Mouse (Mus musculus) intestine, embryonic 15.5 days (tissue): ENCODE data around the gene Mmp24. TPM values are rescaled to one million over a fixed set of nuclear protein-coding genes. Genes with fewer than 3 reads are reported as not detected.
A peak's percentile ranks its signal among the peaks of the same experiment; 100 is the strongest.
"Not testable (repeated sequence)": the region's sequence is repeated elsewhere in the genome, so short reads cannot be mapped to it uniquely, and the experiment has no call there.

Experiments used
- ATAC-seq: fragments of 200-750 bp; cut with Nextera tagmentation; 2 replicates; pipeline ENCODE4 v1.8.0; 2017; ENCODE audit warnings: moderate TSS enrichment, moderate library complexity
- H3K27ac ChIP-seq: fragments of 300-500 bp; sonication (generic); 2 replicates; pipeline ENCODE4 v1.5.1; 2015; ENCODE audit warnings: mild to moderate bottlenecking, inconsistent platforms
- H3K27me3 ChIP-seq: fragments of 300-500 bp; sonication (generic); replicated peaks from 2 replicates; pipeline ENCODE4 v1.6.1; 2015; ENCODE audit warnings: inconsistent platforms
- H3K36me3 ChIP-seq: fragments of 300-500 bp; sonication (generic); 2 replicates; pipeline ENCODE4 v1.6.1; 2015; ENCODE audit warnings: inconsistent platforms
- H3K4me1 ChIP-seq: fragments of 300-500 bp; sonication (generic); replicated peaks from 2 replicates; pipeline ENCODE4 v1.6.1; 2015; ENCODE audit warnings: inconsistent platforms
- H3K4me2 ChIP-seq: fragments of 300-500 bp; sonication (generic); replicated peaks from 2 replicates; pipeline ENCODE4 v1.6.1; 2015; ENCODE audit warnings: mild to moderate bottlenecking, inconsistent platforms
- H3K4me3 ChIP-seq: fragments of 300-500 bp; sonication (generic); replicated peaks from 2 replicates; pipeline ENCODE4 v1.5.1; 2015; ENCODE audit warnings: inconsistent platforms
- H3K9ac ChIP-seq: fragments of 300-500 bp; sonication (generic); 2 replicates; pipeline ENCODE4 v1.6.1; 2015; ENCODE audit warnings: inconsistent platforms
- H3K9me3 ChIP-seq: fragments of 300-500 bp; sonication (generic); 2 replicates; pipeline ENCODE4 v1.6.1; 2016; ENCODE audit warnings: inconsistent platforms
- WGBS: fragments of 180-500 bp; shearing (Covaris S2); methylation state at CpG from one replicate; pipeline ENCODE4 v1.1.7; 2015; 5-methylcytosine and 5-hydroxymethylcytosine counted together
- polyA plus RNA-seq: library from polyadenylated mRNA; unstranded; fragments of >200 nt; fragmentation: Nextera tagmentation; extraction: Ambion mirVana; gene quantifications from 2 replicates; pipeline ENCODE4 v1.2.1, GENCODE M21; 2015

Mmp24 gene
- polyA plus RNA-seq, 1 experiment from 2014 or later, result 0.24 TPM

DNA sequence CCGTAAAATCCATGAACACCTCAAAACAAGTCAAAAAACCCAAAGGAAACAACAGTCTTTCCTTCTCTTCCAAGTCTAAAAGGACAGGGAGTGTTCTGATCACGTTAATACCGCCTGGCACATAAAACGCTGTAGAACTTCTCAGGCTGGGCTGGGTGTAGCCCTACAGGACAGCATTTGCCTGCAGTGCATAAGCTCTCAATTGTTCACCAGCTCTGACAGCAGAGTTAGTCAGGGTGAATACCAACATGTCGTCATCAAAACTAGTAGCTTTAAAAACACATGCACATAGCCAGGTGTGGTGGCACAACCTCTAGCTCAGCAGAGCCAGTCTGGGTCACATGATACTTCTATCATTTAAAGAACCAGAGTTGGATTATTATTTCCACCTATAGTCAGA is 45.6 kb downstream of the Mmp24 start:
- no peaks in the 10 kb centered on the region for H3K27me3 ChIP-seq
- no peak for ATAC-seq
- 86% methylated on average over 5 of the region's 5 CpGs for WGBS
- H3K27ac ChIP-seq, result no peak overlapping the region
- H3K36me3 ChIP-seq, result peaks cover 17% of the 10 kb centered on the region
- peaks cover 26% of the 10 kb centered on the region for H3K4me1 ChIP-seq
- no peaks in the 10 kb centered on the region for H3K9me3 ChIP-seq
- H3K9ac ChIP-seq, result no peak overlapping the region
- no peak overlapping the region for H3K4me3 ChIP-seq
- no peak overlapping the region for H3K4me2 ChIP-seq

DNA sequence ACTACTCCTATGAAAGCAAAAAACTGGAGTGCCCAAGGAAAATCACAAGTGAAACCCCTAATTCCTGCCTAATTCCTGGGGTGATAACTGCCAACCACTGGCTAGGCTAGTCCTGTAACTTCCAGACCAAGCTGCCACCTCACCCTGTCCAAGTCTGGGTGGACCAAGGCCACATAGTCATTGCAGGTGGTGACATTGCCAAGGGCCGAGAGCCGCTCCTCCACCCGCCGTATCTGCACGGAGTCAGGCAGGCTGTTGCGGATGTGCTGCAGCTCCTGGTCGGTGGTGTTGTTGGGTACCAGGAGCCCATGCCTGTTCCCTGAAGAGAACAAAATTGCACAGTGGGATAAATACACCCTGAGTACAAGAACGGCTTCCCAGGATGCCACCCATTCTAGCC is 48.6 kb downstream of the Mmp24 start:
- no peak overlapping the region for H3K27ac ChIP-seq
- H3K4me2 ChIP-seq, result no peak overlapping the region
- H3K4me3 ChIP-seq, result no peak overlapping the region
- 95% methylated on average over 8 of the region's 8 CpGs for WGBS
- H3K4me1 ChIP-seq, result peaks cover 15% of the 10 kb centered on the region
- H3K9ac ChIP-seq, result no peak overlapping the region
- H3K9me3 ChIP-seq, result no peaks in the 10 kb centered on the region
- no peaks in the 10 kb centered on the region for H3K27me3 ChIP-seq
- no peak for ATAC-seq
- peaks cover 17% of the 10 kb centered on the region for H3K36me3 ChIP-seq

DNA sequence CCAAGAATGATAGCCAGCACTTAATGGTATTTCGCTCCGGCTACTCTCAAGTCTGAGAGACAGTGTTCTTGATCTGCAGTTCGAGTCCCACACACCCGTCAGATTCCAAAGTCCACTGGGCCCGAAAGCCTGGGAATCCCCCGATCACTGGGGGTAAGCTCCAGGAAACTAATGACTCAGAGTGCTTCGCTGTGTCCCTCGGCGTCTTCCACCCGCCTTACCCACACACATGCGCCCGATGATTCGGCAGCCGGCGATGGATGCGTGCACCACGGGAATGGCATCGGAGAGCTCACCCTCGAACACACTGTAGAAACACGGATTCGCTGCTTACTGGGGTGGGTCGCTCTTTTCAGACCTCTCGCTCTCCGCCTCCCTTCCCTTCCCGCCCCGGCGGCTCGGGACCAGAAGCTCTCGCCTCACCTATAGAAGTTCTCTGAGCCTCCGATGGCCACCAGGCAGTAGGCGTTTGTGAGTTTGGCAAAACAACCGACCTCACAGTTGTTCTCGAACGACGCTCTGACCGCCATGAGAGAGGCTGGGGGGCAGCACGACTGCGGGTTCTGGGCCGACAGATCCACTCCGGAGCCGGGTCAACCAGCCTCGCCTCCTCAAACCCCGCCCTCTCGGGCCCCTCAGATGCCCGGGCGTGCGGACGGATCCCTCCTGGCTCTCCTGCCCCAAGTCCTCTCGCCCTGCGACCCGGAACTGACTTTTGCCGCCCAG is 50.9 kb downstream of the Mmp24 start:
- Histone ChIP-seq H3K36me3 (peaks cover 17% of the 10 kb centered on the region), H3K4me3 (peak overlapping the region; percentile 90), H3K9ac (peak overlapping the region; percentile 88), H3K4me1 (0 out of 2 replicates have a peak, but pooled peaks cover 7% of the 10 kb centered on the region), H3K27ac (peak overlapping the region; percentile 94), H3K9me3 (no peaks in the 10 kb centered on the region), H3K27me3 (no peaks in the 10 kb centered on the region), H3K4me2 (peak overlapping the region; percentile 80)
- peak; percentile 35 for ATAC-seq
- WGBS, result under 1% methylated on average over 52 of the region's 52 CpGs

DNA sequence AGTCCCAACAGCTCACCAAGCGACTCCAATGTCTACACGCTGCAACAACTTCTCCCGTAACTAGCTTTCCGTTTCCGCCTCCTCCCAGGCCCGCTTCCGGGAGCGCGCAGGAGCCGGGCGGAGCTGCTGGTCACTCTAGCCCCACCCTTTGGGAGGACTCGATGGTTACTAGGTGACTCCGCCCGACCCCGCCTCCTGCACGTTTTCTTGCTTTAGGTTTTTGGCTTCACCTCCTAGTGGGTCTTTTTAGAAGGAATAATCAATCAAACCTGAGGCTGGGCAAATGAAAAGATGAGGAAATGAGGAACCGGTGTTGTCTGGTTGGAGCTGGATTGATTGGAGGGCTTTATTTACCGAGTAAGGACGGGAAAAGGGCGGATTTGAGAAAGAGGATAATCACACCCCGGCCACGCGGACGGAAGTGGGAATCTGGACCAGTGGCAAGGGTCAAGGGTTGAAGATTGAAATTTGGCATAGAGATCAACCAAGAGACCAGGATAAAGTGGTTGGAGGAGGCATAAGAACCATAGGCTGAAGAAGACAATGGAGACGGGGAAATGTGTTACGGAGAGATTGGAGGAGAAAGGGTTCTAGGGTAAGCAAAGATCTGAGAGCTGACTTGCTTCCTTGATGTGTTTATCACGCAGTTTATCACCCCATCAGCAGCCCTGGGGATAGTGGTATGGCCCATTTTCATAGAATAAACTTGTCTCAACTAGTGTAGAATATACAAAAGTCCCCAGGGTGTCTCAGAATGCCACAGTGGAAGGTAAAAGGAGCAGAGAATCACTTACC is 51.7 kb downstream of the Mmp24 start, which contains the start of gene Eif6:
Gene Eif6 (minus strand): TSS at position 296 of the 795 bp plus-strand sequence.
- peak within 1 kb of the TSS; percentile 90 for H3K4me3 ChIP-seq
- peak within 1 kb of the TSS; percentile 80 for H3K4me2 ChIP-seq
- no peaks in the 10 kb centered on the region for H3K27me3 ChIP-seq
- H3K36me3 ChIP-seq, result peaks cover 11% of the 10 kb centered on the region
- no peaks in the 10 kb centered on the region for H3K9me3 ChIP-seq
- peak; percentile 95 for ATAC-seq
- 0 out of 2 replicates have a peak, but pooled peaks cover 7% of the 10 kb centered on the region for H3K4me1 ChIP-seq
- peak within 1 kb of the TSS; percentile 88 for H3K9ac ChIP-seq
- peak within 1 kb of the TSS; percentile 94 for H3K27ac ChIP-seq
- WGBS, result 1% methylated on average over 27 of the region's 27 CpGs

- Histone ChIP-seq H3K4me3 (no peak overlapping the region), H3K27ac (no peak overlapping the region), H3K4me2 (no peak overlapping the region), H3K9ac (no peak overlapping the region), H3K4me1 (0 out of 2 replicates have a peak, but pooled peaks cover 3% of the 10 kb centered on the region), H3K36me3 (no peaks in the 10 kb centered on the region), H3K9me3 (no peaks in the 10 kb centered on the region), H3K27me3 (no peaks in the 10 kb centered on the region)
- ATAC-seq, result no peak
- 91% methylated on average over 8 of the region's 8 CpGs for WGBS
Observed at GRCm38 (mm10) chr2:155830841-155831240, 55.7 kb downstream of the Mmp24 start.

DNA sequence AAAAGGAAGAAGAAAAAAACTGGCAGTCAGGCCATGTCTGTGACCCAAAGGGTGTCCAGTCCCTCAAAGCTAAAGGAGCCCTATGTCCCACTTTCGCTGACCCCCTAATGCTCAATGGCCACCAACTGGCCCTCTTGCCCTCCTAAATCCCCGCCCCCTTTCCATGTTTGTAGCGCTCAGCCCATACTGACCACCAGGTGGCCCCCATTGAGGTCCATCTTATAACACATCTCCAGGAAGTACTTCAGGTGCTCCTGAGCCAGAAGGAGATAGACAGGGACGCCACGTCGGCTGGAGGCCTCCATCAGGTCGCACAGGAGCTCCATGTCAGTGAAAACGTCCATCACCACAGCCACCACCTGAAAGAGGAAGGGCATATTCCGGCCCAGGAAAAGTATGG is 56.2 kb downstream of the Mmp24 start:
- H3K4me1 ChIP-seq, result 0 out of 2 replicates have a peak, but pooled peaks cover 3% of the 10 kb centered on the region
- H3K27me3 ChIP-seq, result no peaks in the 10 kb centered on the region
- no peak overlapping the region for H3K4me2 ChIP-seq
- WGBS, result 57% methylated on average over 9 of the region's 9 CpGs
- H3K36me3 ChIP-seq, result no peaks in the 10 kb centered on the region
- no peak for ATAC-seq
- H3K9ac ChIP-seq, result no peak overlapping the region
- no peak overlapping the region for H3K27ac ChIP-seq
- no peak overlapping the region for H3K4me3 ChIP-seq
- H3K9me3 ChIP-seq, result no peaks in the 10 kb centered on the region

DNA sequence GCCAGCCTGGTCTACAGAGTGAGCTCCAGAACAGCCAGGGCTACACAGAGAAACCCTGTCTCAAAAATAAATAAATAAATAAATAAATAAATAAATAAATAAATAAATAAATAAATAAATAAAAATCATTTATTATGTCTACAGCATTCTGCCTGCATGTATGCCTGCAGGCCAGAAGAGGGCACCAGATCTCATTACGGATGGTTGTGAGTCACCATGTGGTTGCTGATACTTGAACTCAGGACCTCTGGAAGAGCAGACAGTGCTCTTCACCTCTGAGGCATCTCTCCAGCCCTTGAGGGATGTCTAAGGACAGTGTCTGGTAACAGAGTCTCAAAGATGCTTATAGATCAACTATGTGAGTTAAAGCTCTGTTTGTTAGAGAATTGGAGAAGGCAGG is 56.9 kb downstream of the Mmp24 start:
- H3K9ac ChIP-seq, H3K27me3 ChIP-seq, H3K27ac ChIP-seq, H3K4me3 ChIP-seq, H3K36me3 ChIP-seq, H3K9me3 ChIP-seq, H3K4me2 ChIP-seq, ATAC-seq, H3K4me1 ChIP-seq: not testable (repeated sequence)
- WGBS, result 81% methylated on average over 1 of the region's 1 CpGs

DNA sequence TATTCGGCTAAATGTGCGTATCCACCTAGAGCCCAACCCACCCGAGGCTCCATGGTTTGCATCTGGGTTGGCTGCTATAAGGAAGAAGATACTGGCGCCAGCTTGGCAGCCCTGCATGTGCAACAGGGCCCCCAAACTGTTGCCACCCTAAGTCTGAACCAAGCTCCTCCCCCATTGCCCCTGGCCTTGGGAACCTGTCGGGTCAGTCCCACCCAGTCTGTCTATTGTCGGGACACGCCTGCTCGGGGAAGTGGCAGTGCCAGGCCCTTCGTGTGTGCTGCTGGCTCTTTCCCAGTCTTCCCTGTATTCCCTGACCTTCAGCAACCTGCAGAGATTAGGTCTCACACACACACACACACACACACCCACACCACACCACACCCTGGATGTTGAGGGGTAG is 59.6 kb downstream of the Mmp24 start, which contains the start of gene Fam83c:
Gene Fam83c (minus strand): TSS at position 123 of the 400 bp plus-strand sequence.
- 57% methylated on average over 9 of the region's 9 CpGs for WGBS
- H3K4me1 ChIP-seq, result 0 out of 2 replicates have a peak, but pooled peaks cover 3% of the 10 kb centered on the region
- no peak within 1 kb of the TSS for H3K4me3 ChIP-seq
- no peaks in the 10 kb centered on the region for H3K9me3 ChIP-seq
- no peaks in the 10 kb centered on the region for H3K27me3 ChIP-seq
- H3K9ac ChIP-seq, result no peak within 1 kb of the TSS
- H3K27ac ChIP-seq, result no peak within 1 kb of the TSS
- ATAC-seq, result no peak; the same call in 1 of the 2 replicates
- no peaks in the 10 kb centered on the region for H3K36me3 ChIP-seq
- H3K4me2 ChIP-seq, result no peak within 1 kb of the TSS

DNA sequence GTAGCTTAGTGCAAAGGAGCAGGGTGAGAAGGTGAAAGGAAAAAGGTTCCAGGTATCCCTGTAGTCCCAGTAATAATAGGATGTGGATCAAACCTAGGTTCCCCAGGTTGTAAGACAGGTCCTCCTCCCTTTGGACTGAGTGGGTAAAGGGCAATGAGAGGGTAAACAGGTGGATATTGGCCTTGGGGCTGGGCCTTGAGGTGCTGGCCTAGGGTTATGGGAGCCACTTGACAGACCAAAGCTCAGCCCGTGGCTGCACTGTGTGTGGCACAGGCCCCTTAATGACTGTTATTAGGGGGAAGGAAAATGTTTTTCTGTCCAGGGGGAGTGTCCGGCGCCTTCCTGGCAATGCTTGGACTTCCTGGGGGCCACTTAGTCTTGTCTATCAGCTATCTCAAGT is 62.8 kb downstream of the Mmp24 start:
- Histone ChIP-seq H3K4me3 (no peak overlapping the region), H3K27me3 (no peaks in the 10 kb centered on the region), H3K4me2 (no peak overlapping the region), H3K27ac (no peak overlapping the region), H3K9me3 (no peaks in the 10 kb centered on the region), H3K36me3 (no peaks in the 10 kb centered on the region), H3K4me1 (0 out of 2 replicates have a peak, but pooled peaks cover 3% of the 10 kb centered on the region), H3K9ac (no peak overlapping the region)
- WGBS, result 57% methylated on average over 3 of the region's 3 CpGs
- peak; percentile 56 for ATAC-seq

DNA sequence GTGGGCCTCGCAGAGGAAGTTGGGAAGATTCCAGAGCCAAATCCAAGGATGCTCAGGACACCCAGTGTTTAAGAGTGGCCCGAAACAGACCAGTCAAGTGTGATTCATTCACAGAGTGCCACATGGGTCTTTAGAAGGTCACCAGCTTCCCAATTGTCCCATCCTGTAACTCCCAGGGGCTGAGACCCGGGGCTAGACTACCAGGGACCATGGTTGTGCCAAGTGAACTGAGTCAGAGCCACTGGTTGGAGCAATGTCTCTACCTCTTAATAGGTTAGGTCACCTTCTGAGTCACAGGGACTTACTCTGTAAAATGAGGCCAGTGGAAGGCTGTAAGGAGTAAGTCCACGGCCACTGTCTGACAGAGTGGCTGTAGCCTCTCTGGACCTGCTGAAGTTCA is 63.8 kb downstream of the Mmp24 start:
- Histone ChIP-seq H3K27ac (no peak overlapping the region), H3K4me3 (no peak overlapping the region), H3K4me1 (0 out of 2 replicates have a peak, but pooled peaks cover 3% of the 10 kb centered on the region), H3K36me3 (no peaks in the 10 kb centered on the region), H3K4me2 (no peak overlapping the region), H3K9me3 (no peaks in the 10 kb centered on the region), H3K9ac (no peak overlapping the region), H3K27me3 (no peaks in the 10 kb centered on the region)
- 86% methylated on average over 4 of the region's 4 CpGs for WGBS
- ATAC-seq, result no peak

DNA sequence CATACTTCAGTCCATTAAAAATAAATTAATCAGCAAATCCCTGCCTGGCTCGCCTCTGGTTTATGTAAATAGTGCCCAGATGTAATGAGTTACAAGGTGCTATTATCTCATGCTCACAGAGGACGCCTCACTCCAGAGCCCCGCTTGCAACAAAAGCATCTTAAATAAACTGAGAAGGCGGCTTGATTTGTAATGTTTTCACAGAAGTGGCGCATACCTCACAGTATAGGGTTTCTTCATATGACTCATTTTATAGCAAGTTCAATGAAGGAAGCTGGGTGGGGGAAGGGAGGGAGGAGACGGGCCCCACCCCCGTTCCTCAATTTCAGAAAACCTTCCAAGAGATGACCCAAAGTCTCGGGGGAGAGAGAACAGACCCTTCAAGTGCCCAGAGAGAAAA is 71.8 kb downstream of the Mmp24 start:
- H3K9ac ChIP-seq, result no peak overlapping the region
- WGBS, result 74% methylated on average over 8 of the region's 8 CpGs
- no peak overlapping the region for H3K4me2 ChIP-seq
- H3K36me3 ChIP-seq, result peaks cover 19% of the 10 kb centered on the region; the same call in 1 of the 2 replicates
- H3K4me3 ChIP-seq, result no peak overlapping the region
- H3K27ac ChIP-seq, result no peak overlapping the region
- ATAC-seq, result no peak
- H3K27me3 ChIP-seq, result no peaks in the 10 kb centered on the region
- no peaks in the 10 kb centered on the region for H3K4me1 ChIP-seq
- H3K9me3 ChIP-seq, result no peaks in the 10 kb centered on the region

DNA sequence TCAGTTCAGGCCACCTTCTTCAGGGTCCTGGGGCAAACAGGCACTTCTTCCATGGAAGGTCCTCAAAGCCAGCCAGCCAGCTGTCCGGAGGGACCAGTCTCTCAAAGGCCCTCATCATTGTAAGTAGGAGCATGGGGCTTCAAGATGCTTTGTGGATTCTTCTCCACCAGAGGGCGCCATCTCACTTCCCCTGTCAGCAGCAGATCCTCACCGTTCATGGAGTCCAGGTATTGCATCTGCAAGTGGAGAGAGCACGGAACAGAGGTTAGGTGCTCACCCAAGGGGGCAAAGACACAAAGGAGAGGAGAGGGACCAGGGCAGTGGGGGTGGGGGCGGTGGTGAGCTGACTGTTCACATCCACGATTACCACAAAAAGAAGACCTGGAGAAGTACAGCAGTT is 73.1 kb downstream of the Mmp24 start:
- H3K4me1 ChIP-seq, result no peaks in the 10 kb centered on the region
- H3K36me3 ChIP-seq, result peaks cover 21% of the 10 kb centered on the region; the same call in 1 of the 2 replicates
- ATAC-seq, result peak; percentile 16
- H3K4me2 ChIP-seq, result no peak overlapping the region
- no peak overlapping the region for H3K4me3 ChIP-seq
- no peaks in the 10 kb centered on the region for H3K9me3 ChIP-seq
- H3K27me3 ChIP-seq, result no peaks in the 10 kb centered on the region
- no peak overlapping the region for H3K27ac ChIP-seq
- WGBS, result 29% methylated on average over 6 of the region's 6 CpGs
- H3K9ac ChIP-seq, result no peak overlapping the region
